Mouse (Mus musculus): ENCODE results near the gene Tmco3. TPM values are rescaled to one million over a fixed set of nuclear protein-coding genes. Genes with fewer than 3 reads are reported as not detected.
A peak's percentile ranks its signal among the peaks of the same experiment; 100 is the strongest.

Gene Tmco3
- polyA plus RNA-seq, 1 experiment from 2014 or later, result 19.7 TPM

GRCm38 (mm10) chr8:13263376-13263775 is 24.6 kb upstream of the Tmco3 start:
- Histone ChIP-seq H3K27ac (ENCODE audit: low read depth, low read length) (no peak overlapping the region), H3K4me1 (replicated peaks; ENCODE audit: control insufficient read depth, insufficient read depth, low read length) (no peaks in the 10 kb centered on the region), H3K4me3 (ENCODE audit: low read depth, low read length) (no peak overlapping the region), H3K4me2 (no peak overlapping the region), H3K27me3 (replicated peaks; ENCODE audit: control insufficient read depth, insufficient read depth, low read length) (no peaks in the 10 kb centered on the region), H3K9ac (ENCODE audit: low read depth, low read length) (no peak overlapping the region), H3K9me3 (ENCODE audit: control insufficient read depth, low read length) (no peaks in the 10 kb centered on the region), H3K36me3 (ENCODE audit: control insufficient read depth, insufficient read depth, low read length) (no peaks in the 10 kb centered on the region; the same call in 1 of the 2 replicates)
- no peak for ATAC-seq (replicated peaks; ENCODE audit: low FRiP score)
- WGBS, result 49% methylated on average over 3 of the region's 3 CpGs
- DNase-seq (ENCODE audit: low spot score), result no peak

DNA sequence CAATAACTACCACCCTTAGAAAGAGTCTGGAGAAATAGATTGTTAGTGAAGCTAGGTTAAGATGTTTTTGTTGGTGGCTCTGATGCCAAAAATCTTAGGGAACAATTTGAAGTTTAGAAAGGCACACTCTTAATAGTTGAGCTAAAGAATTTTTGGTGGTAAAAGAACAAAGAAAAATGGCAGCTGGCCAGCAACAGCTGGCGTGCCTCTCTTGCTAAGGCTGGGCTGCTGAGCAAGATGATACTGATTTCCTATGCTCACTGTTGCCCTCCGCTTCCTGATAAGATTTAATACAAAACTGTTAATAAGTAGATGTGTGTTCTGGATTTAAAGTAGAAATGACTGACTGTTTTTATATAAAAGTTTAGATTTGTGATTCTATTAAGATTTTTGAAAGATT is 20.4 kb upstream of the Tmco3 start:
- H3K9me3 ChIP-seq (ENCODE audit: control insufficient read depth, low read length), result no peaks in the 10 kb centered on the region
- no peaks in the 10 kb centered on the region for H3K4me1 ChIP-seq (replicated peaks; ENCODE audit: control insufficient read depth, insufficient read depth, low read length)
- H3K27me3 ChIP-seq (replicated peaks; ENCODE audit: control insufficient read depth, insufficient read depth, low read length), result no peaks in the 10 kb centered on the region
- H3K27ac ChIP-seq (ENCODE audit: low read depth, low read length), result no peak overlapping the region
- ATAC-seq (replicated peaks; ENCODE audit: low FRiP score) (no peak), DNase-seq (ENCODE audit: low spot score) (no peak)
- no peak overlapping the region for H3K4me3 ChIP-seq (ENCODE audit: low read depth, low read length)
- 88% methylated on average over 2 of the region's 2 CpGs for WGBS
- peaks cover 10% of the 10 kb centered on the region; the same call in 1 of the 2 replicates for H3K36me3 ChIP-seq (ENCODE audit: control insufficient read depth, insufficient read depth, low read length)
- no peak overlapping the region for H3K4me2 ChIP-seq
- no peak overlapping the region for H3K9ac ChIP-seq (ENCODE audit: low read depth, low read length)

DNA sequence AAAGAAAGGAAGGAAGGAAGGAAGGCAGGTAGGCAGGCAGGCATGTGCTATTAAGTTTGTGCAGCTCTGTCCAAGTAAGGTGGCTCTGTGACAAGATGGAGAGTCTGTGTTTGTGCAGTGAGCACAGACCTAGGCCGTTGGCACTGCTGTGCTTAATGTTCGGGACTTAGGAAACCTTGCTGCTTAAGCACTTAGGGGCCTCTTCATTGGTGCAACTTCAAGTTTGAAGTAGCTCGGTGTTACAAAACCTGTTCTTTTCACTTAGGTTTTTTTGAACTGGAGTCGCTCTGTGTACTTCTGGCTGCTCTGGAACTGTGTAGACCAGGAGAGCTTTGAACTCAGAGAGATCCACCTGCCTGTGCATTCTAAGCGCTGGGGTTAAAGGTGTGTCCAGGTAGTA is 15.2 kb upstream of the Tmco3 start:
- Histone ChIP-seq H3K4me2 (no peak overlapping the region), H3K9ac (ENCODE audit: low read depth, low read length) (no peak overlapping the region), H3K4me3 (ENCODE audit: low read depth, low read length) (no peak overlapping the region), H3K27ac (ENCODE audit: low read depth, low read length) (no peak overlapping the region), H3K27me3 (replicated peaks; ENCODE audit: control insufficient read depth, insufficient read depth, low read length) (no peaks in the 10 kb centered on the region), H3K4me1 (replicated peaks; ENCODE audit: control insufficient read depth, insufficient read depth, low read length) (no peaks in the 10 kb centered on the region), H3K9me3 (ENCODE audit: control insufficient read depth, low read length) (no peaks in the 10 kb centered on the region), H3K36me3 (ENCODE audit: control insufficient read depth, insufficient read depth, low read length) (peaks cover 10% of the 10 kb centered on the region; the same call in 1 of the 2 replicates)
- DNase-seq (ENCODE audit: low spot score), result no peak
- ATAC-seq (replicated peaks; ENCODE audit: low FRiP score), result no peak
- 87% methylated on average over 5 of the region's 5 CpGs for WGBS

- Histone ChIP-seq H3K9ac (ENCODE audit: low read depth, low read length) (no peak overlapping the region), H3K27ac (ENCODE audit: low read depth, low read length) (no peak overlapping the region), H3K4me2 (no peak overlapping the region), H3K4me1 (replicated peaks; ENCODE audit: control insufficient read depth, insufficient read depth, low read length) (no peaks in the 10 kb centered on the region), H3K36me3 (ENCODE audit: control insufficient read depth, insufficient read depth, low read length) (no peaks in the 10 kb centered on the region; the same call in 1 of the 2 replicates), H3K9me3 (ENCODE audit: control insufficient read depth, low read length) (no peaks in the 10 kb centered on the region), H3K27me3 (replicated peaks; ENCODE audit: control insufficient read depth, insufficient read depth, low read length) (no peaks in the 10 kb centered on the region), H3K4me3 (ENCODE audit: low read depth, low read length) (no peak overlapping the region)
- WGBS, result 72% methylated on average over 5 of the region's 5 CpGs
- no peak for DNase-seq (ENCODE audit: low spot score)
- ATAC-seq (replicated peaks; ENCODE audit: low FRiP score), result no peak
Observed at GRCm38 (mm10) chr8:13276941-13277447, 11.0 kb upstream of the Tmco3 start.

- H3K4me2 ChIP-seq, result no peak overlapping the region
- no peak for ATAC-seq (replicated peaks; ENCODE audit: low FRiP score)
Observed at GRCm38 (mm10) chr8:13283200-13283599, 4.8 kb upstream of the Tmco3 start.

GRCm38 (mm10) chr8:13287304-13287691 is 692 bp upstream of the Tmco3 start:
- Histone ChIP-seq H3K9me3 (ENCODE audit: control insufficient read depth, low read length) (no peaks in the 10 kb centered on the region), H3K4me2 (peak overlapping the region; percentile 96), H3K27ac (ENCODE audit: low read depth, low read length) (peak overlapping the region; percentile 99), H3K36me3 (ENCODE audit: control insufficient read depth, insufficient read depth, low read length) (no peaks in the 10 kb centered on the region), H3K9ac (ENCODE audit: low read depth, low read length) (peak overlapping the region; percentile 84), H3K4me1 (replicated peaks; ENCODE audit: control insufficient read depth, insufficient read depth, low read length) (peaks cover 8% of the 10 kb centered on the region), H3K4me3 (ENCODE audit: low read depth, low read length) (peak overlapping the region; percentile 83), H3K27me3 (replicated peaks; ENCODE audit: control insufficient read depth, insufficient read depth, low read length) (no peaks in the 10 kb centered on the region)
- WGBS, result under 1% methylated on average over 34 of the region's 34 CpGs
- ATAC-seq (replicated peaks; ENCODE audit: low FRiP score) (peak; percentile 86), DNase-seq (ENCODE audit: low spot score) (peak; percentile 86)

More at GRCm38 (mm10) chr8:13283200-13283599, 4.8 kb upstream of the Tmco3 start:
- WGBS, result 82% methylated on average over 1 of the region's 1 CpGs
- Histone ChIP-seq H3K27ac (ENCODE audit: low read depth, low read length) (no peak overlapping the region), H3K9ac (ENCODE audit: low read depth, low read length) (no peak overlapping the region), H3K9me3 (ENCODE audit: control insufficient read depth, low read length) (no peaks in the 10 kb centered on the region), H3K36me3 (ENCODE audit: control insufficient read depth, insufficient read depth, low read length) (no peaks in the 10 kb centered on the region), H3K4me3 (ENCODE audit: low read depth, low read length) (no peak overlapping the region), H3K27me3 (replicated peaks; ENCODE audit: control insufficient read depth, insufficient read depth, low read length) (no peaks in the 10 kb centered on the region), H3K4me1 (replicated peaks; ENCODE audit: control insufficient read depth, insufficient read depth, low read length) (peaks cover 8% of the 10 kb centered on the region)
- DNase-seq (ENCODE audit: low spot score), result no peak

DNA sequence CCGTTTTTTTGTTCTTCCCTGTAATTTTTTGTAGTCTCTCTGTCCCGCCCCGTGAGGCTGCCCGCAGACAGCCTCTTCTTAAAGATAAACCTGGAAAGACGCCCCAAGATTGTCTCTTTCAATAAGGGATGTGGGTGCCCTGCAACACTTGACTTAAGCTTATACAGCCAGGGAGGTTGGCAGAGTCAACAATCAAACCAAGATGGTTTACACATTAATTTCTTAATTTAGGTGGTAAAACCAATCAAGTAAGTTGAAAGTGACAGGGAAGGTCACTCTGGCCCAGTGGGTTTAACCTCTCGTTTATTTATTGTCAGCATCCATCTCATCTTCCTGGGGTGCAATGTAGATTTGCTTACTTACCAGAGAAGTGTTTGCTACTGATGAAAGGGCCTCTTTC is 656 bp downstream of the Tmco3 start:
- Histone ChIP-seq H3K4me3 (ENCODE audit: low read depth, low read length) (peak overlapping the region; percentile 83), H3K9me3 (ENCODE audit: control insufficient read depth, low read length) (no peaks in the 10 kb centered on the region), H3K9ac (ENCODE audit: low read depth, low read length) (peak overlapping the region; percentile 84), H3K4me2 (peak overlapping the region; percentile 96), H3K36me3 (ENCODE audit: control insufficient read depth, insufficient read depth, low read length) (peaks cover 2% of the 10 kb centered on the region; the same call in 1 of the 2 replicates), H3K4me1 (replicated peaks; ENCODE audit: control insufficient read depth, insufficient read depth, low read length) (peaks cover 8% of the 10 kb centered on the region), H3K27ac (ENCODE audit: low read depth, low read length) (no peak overlapping the region), H3K27me3 (replicated peaks; ENCODE audit: control insufficient read depth, insufficient read depth, low read length) (no peaks in the 10 kb centered on the region)
- ATAC-seq (replicated peaks; ENCODE audit: low FRiP score) (no peak), DNase-seq (ENCODE audit: low spot score) (no peak)
- 5% methylated on average over 6 of the region's 6 CpGs for WGBS

DNA sequence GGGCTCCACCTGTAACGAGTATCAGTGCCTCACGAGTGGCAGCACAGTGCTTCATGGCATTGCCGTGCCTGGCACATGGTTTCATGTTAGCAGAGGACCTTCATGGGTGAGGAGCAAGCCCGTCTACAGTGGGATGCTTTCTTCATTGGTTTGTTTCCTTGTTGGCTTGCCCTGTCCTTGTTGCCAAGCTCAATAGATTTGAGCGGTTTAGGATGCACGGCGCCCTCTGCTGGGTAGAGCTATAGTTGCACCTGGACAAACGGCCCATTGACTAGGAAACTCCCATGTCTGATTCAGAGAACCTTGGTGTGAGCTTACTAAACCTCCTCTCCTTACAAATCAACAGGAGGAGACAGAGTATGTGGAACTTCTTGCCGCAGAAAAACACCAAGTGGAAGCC is 4.4 kb downstream of the Tmco3 start:
- H3K36me3 ChIP-seq (ENCODE audit: control insufficient read depth, insufficient read depth, low read length), result peaks cover 16% of the 10 kb centered on the region
- H3K9me3 ChIP-seq (ENCODE audit: control insufficient read depth, low read length), result no peaks in the 10 kb centered on the region
- 27% methylated on average over 9 of the region's 9 CpGs for WGBS
- DNase-seq (ENCODE audit: low spot score) (peak; percentile 75), ATAC-seq (replicated peaks; ENCODE audit: low FRiP score) (no peak)
- H3K9ac ChIP-seq (ENCODE audit: low read depth, low read length), result no peak overlapping the region
- H3K4me1 ChIP-seq (replicated peaks; ENCODE audit: control insufficient read depth, insufficient read depth, low read length), result no peaks in the 10 kb centered on the region
- no peak overlapping the region for H3K4me3 ChIP-seq (ENCODE audit: low read depth, low read length)
- H3K27me3 ChIP-seq (replicated peaks; ENCODE audit: control insufficient read depth, insufficient read depth, low read length), result no peaks in the 10 kb centered on the region
- no peak overlapping the region for H3K4me2 ChIP-seq
- no peak overlapping the region for H3K27ac ChIP-seq (ENCODE audit: low read depth, low read length)

DNA sequence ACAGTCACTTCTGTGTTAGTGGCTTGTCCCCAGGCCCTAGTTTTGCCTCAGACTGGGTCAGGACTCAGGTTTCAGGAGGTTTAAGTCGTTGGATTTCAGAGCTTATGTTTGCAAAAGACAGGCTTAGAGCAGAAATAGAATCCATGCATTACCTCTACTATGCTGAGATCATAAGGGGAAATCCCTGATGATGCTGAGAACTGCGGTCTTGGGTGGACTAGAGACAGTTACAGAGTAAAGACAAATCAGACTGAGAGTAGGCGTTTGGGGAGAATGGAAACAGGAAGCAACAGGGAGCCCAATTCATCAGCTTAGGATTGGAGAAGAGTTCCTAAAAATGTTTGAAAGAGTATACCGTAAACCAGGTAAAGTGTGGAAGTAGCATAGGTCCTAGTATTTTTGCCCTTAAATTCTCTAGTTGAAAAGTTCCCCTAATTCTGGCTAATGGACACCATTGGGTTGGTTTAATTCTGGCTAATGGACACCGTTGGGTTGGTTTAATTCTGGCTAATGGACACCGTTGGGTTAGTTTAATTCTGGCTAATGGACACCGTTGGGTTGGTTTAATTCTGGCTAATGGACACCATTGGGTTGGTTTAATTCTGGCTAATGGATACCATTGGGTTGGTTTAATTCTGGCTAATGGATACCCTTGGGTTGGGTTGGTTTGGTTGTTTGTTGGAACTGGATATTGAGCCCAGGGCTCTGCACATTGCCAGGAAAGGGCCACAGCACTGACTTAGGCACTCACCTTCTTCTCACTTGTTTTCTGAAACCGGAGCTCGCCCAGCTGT is 5.9 kb downstream of the Tmco3 start:
- H3K4me1 ChIP-seq (replicated peaks; ENCODE audit: control insufficient read depth, insufficient read depth, low read length), result no peaks in the 10 kb centered on the region
- no peak overlapping the region for H3K4me2 ChIP-seq
- H3K27me3 ChIP-seq (replicated peaks; ENCODE audit: control insufficient read depth, insufficient read depth, low read length), result no peaks in the 10 kb centered on the region
- no peak overlapping the region for H3K27ac ChIP-seq (ENCODE audit: low read depth, low read length)
- H3K36me3 ChIP-seq (ENCODE audit: control insufficient read depth, insufficient read depth, low read length), result peaks cover 16% of the 10 kb centered on the region
- 92% methylated on average over 9 of the region's 9 CpGs for WGBS
- ATAC-seq (replicated peaks; ENCODE audit: low FRiP score) (no peak), DNase-seq (ENCODE audit: low spot score) (no peak)
- no peak overlapping the region for H3K9ac ChIP-seq (ENCODE audit: low read depth, low read length)
- H3K9me3 ChIP-seq (ENCODE audit: control insufficient read depth, low read length), result no peaks in the 10 kb centered on the region
- H3K4me3 ChIP-seq (ENCODE audit: low read depth, low read length), result no peak overlapping the region
